Mouse (Mus musculus) lung, embryonic 14.5 days (tissue): ENCODE measurements around the gene Mak. TPM values are rescaled to one million over a fixed set of nuclear protein-coding genes. Genes with fewer than 3 reads are reported as not detected.

Source experiments
- ATAC-seq: fragments of 200-750 bp; cut with Nextera tagmentation; 2 replicates; pipeline ENCODE4 v1.8.0; 2017; ENCODE audit warnings: mild to moderate bottlenecking, moderate TSS enrichment, moderate library complexity; ENCODE audit not compliant: insufficient read depth
- DNase-seq: peaks from one replicate; pipeline ENCODE4 v3.0.0-alpha.2; 2015
- H3K27ac ChIP-seq: fragments of 300-500 bp; sonication (generic); 2 replicates; pipeline ENCODE4 v1.5.1; 2014; ENCODE audit warnings: low read depth, mild to moderate bottlenecking, moderate library complexity
- H3K27me3 ChIP-seq: fragments of 300-500 bp; sonication (generic); 2 replicates; pipeline ENCODE4 v1.6.1; 2014; ENCODE audit warnings: low read length, control low read depth; ENCODE audit not compliant: insufficient read depth
- H3K36me3 ChIP-seq: fragments of 300-500 bp; sonication (generic); 2 replicates; pipeline ENCODE4 v1.6.1; 2014; ENCODE audit warnings: control low read depth; ENCODE audit not compliant: insufficient read depth
- H3K4me1 ChIP-seq: fragments of 300-500 bp; sonication (generic); 2 replicates; pipeline ENCODE4 v1.6.1; 2014; ENCODE audit warnings: antibody characterized with exemption, control low read depth; ENCODE audit not compliant: insufficient read depth
- H3K4me2 ChIP-seq: fragments of 300-500 bp; sonication (generic); 2 replicates; pipeline ENCODE4 v1.6.1; 2014; ENCODE audit warnings: mild to moderate bottlenecking
- H3K4me3 ChIP-seq: fragments of 300-500 bp; sonication (generic); 2 replicates; pipeline ENCODE4 v1.5.1; 2014; ENCODE audit warnings: low read depth, low read length
- H3K9ac ChIP-seq: fragments of 300-500 bp; sonication (generic); 2 replicates; pipeline ENCODE4 v1.6.1; 2014
- H3K9me3 ChIP-seq: fragments of 300-500 bp; sonication (generic); 2 replicates; pipeline ENCODE4 v1.6.1; 2016; ENCODE audit warnings: low read depth, low read length, control low read depth
- CTCF ChIP-seq: IDR thresholded peaks from 2 replicates; pipeline ENCODE4 v1.5.1; 2016; ENCODE audit warnings: antibody characterized with exemption, low read depth
- WGBS: fragments of 180-500 bp; shearing (Covaris S2); extraction: QIAGEN DNeasy Blood & Tissue Kit; methylation state at CpG from one replicate; pipeline ENCODE4 v1.1.7; 2014; 5-methylcytosine and 5-hydroxymethylcytosine counted together
- polyA plus RNA-seq: library from polyadenylated mRNA; unstranded; fragments of >200 nt; fragmentation: Nextera tagmentation; extraction: Ambion mirVana; gene quantifications from 2 replicates; pipeline ENCODE4 v1.2.1, GENCODE M21; 2014

The Mak gene
- polyA plus RNA-seq, 1 experiment from 2014 or later: 1.2 TPM

GRCm38 (mm10) chr13:41015829-41016634, 63.5 kb downstream of the Mak start, which contains the start of gene Tmem14c:
TSS of gene Tmem14c (plus strand) at chr13:41016292.
- peaks cover 56% of the 10 kb centered on the region for H3K36me3 ChIP-seq
- no peak for TF ChIP-seq CTCF

GRCm38 (mm10) chr13:41008946-41009345, 70.6 kb downstream of the Mak start:
- H3K4me2 ChIP-seq: no peak overlapping the region
- DNase-seq (peak; percentile 6), ATAC-seq (no peak)
- H3K4me1 ChIP-seq: no peaks in the 10 kb centered on the region
- no peaks in the 10 kb centered on the region for H3K9me3 ChIP-seq
- H3K36me3 ChIP-seq: peaks cover 91% of the 10 kb centered on the region
- TF ChIP-seq CTCF: no peak
- whole genome bisulfite sequencing: 82% methylated on average over 8 of the region's 8 CpGs
- H3K27me3 ChIP-seq: no peaks in the 10 kb centered on the region
- H3K9ac ChIP-seq: no peak overlapping the region
- H3K4me3 ChIP-seq: no peak overlapping the region
- no peak overlapping the region for H3K27ac ChIP-seq

More at GRCm38 (mm10) chr13:41015829-41016634, 63.5 kb downstream of the Mak start, which contains the start of gene Tmem14c:
- peak within 1 kb of the TSS; percentile 89 for H3K27ac ChIP-seq
- H3K4me2 ChIP-seq: peak within 1 kb of the TSS; percentile 82
- DNase-seq (peak; percentile 96), ATAC-seq (peak; percentile 99)
- no peaks in the 10 kb centered on the region for H3K9me3 ChIP-seq
- peaks cover 7% of the 10 kb centered on the region for H3K4me1 ChIP-seq
- H3K4me3 ChIP-seq: peak within 1 kb of the TSS; percentile 68
- no peaks in the 10 kb centered on the region for H3K27me3 ChIP-seq
- peak within 1 kb of the TSS; percentile 77 for H3K9ac ChIP-seq
- WGBS: under 1% methylated on average over 43 of the region's 43 CpGs

- Histone ChIP-seq H3K9ac (no peak overlapping the region), H3K27me3 (no peaks in the 10 kb centered on the region), H3K36me3 (peaks cover 88% of the 10 kb centered on the region), H3K4me1 (no peaks in the 10 kb centered on the region), H3K27ac (no peak overlapping the region), H3K4me2 (no peak overlapping the region), H3K4me3 (no peak overlapping the region), H3K9me3 (no peaks in the 10 kb centered on the region)
- no peak for ATAC-seq
- no peak for TF ChIP-seq CTCF
- DNase-seq: no peak
- WGBS: 95% methylated on average over 10 of the region's 10 CpGs
These were observed 71.2 kb downstream of the Mak start for GRCm38 (mm10) chr13:41008271-41008670.

- ATAC-seq: no peak
- no peak overlapping the region for H3K9ac ChIP-seq
- 89% methylated on average over 4 of the region's 4 CpGs for WGBS
- H3K4me1 ChIP-seq: 0 out of 2 replicates have a peak, but pooled peaks cover 4% of the 10 kb centered on the region
- H3K27ac ChIP-seq: no peak overlapping the region
- no peaks in the 10 kb centered on the region for H3K9me3 ChIP-seq
- H3K36me3 ChIP-seq: peaks cover 68% of the 10 kb centered on the region
- no peak for DNase-seq
- no peaks in the 10 kb centered on the region for H3K27me3 ChIP-seq
- no peak for TF ChIP-seq CTCF
- H3K4me3 ChIP-seq: no peak overlapping the region
- no peak overlapping the region for H3K4me2 ChIP-seq
These were observed 73.3 kb downstream of the Mak start for GRCm38 (mm10) chr13:41006244-41006643.

GRCm38 (mm10) chr13:41002001-41002400, 77.5 kb downstream of the Mak start:
- Histone ChIP-seq H3K9me3 (no peaks in the 10 kb centered on the region), H3K36me3 (peaks cover 28% of the 10 kb centered on the region), H3K27ac (no peak overlapping the region), H3K27me3 (no peaks in the 10 kb centered on the region), H3K9ac (no peak overlapping the region), H3K4me1 (0 out of 2 replicates have a peak, but pooled peaks cover 4% of the 10 kb centered on the region), H3K4me3 (peak overlapping the region; percentile 93), H3K4me2 (peak overlapping the region; percentile 77)
- no peak for TF ChIP-seq CTCF
- WGBS: 79% methylated on average over 5 of the region's 5 CpGs
- ATAC-seq: no peak
- DNase-seq: no peak

GRCm38 (mm10) chr13:41000926-41001639, 78.4 kb downstream of the Mak start, which contains the start of gene Pak1ip1:
TSS of gene Pak1ip1 (plus strand) at chr13:41001023.
- Histone ChIP-seq H3K36me3 (peaks cover 18% of the 10 kb centered on the region), H3K4me3 (peak within 1 kb of the TSS; percentile 93), H3K4me1 (0 out of 2 replicates have a peak, but pooled peaks cover 4% of the 10 kb centered on the region), H3K9ac (peak within 1 kb of the TSS; percentile 78), H3K9me3 (no peaks in the 10 kb centered on the region), H3K27ac (peak within 1 kb of the TSS; percentile 99), H3K4me2 (peak within 1 kb of the TSS; percentile 77), H3K27me3 (no peaks in the 10 kb centered on the region)
- no peak for TF ChIP-seq CTCF
- DNase-seq: peak; percentile 96
- under 1% methylated on average over 58 of the region's 58 CpGs for WGBS
- ATAC-seq: peak; percentile 96
